Mouse (Mus musculus): ENCODE data around the gene Rgl1. TPM values are rescaled to one million over a fixed set of nuclear protein-coding genes. Genes with fewer than 3 reads are reported as not detected.
A peak's percentile ranks its signal among the peaks of the same experiment; 100 is the strongest.

Gene Rgl1
- total RNA-seq, 1 experiment from 2014 or later = 14.3 TPM

DNA sequence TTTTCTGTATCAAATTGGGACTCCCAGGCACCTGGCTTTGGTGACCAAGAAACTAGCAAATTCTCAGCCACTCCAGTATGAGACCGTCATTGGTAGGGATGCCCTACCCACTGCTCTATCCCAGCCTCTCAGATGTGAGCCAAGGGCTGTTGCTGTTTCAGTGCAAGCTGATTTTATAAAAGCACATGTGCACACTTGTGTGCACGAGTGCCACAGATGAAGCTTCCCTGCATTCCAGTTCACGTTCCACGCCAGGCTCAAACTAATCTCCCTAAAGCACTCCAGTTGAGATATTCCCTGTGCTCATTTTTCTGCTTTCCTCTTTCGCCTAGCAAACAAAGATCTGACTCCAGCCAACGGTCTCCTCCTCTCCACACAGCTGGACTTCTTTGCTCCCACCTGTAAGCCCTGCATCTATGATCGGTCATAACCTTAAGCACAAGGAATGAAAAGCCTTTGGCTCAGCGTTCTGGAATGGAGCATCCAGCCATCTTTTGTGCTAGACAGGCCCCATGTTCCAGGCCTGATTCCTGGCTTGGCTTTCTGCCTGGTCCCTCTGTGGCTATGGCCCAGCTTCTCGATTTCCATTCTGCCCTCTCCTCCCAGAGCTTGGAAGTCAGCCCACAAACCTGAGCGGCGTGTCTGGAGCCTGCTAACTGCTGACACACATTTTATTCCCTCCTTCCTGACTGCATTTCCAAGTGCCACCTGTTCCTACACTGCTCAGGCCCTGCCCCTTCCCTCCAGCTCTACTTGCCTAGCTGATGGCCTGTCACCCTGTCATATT lies 125.8 kb downstream of the Rgl1 start:
- no peak for ATAC-seq (replicated peaks in 1 of 2; ENCODE audit: insufficient read depth in 1 of 2, low FRiP score in 2 of 2, low TSS enrichment in 1 of 2, low read depth in 1 of 2, poor library complexity in 2 of 2, severe bottlenecking in 2 of 2)

DNA sequence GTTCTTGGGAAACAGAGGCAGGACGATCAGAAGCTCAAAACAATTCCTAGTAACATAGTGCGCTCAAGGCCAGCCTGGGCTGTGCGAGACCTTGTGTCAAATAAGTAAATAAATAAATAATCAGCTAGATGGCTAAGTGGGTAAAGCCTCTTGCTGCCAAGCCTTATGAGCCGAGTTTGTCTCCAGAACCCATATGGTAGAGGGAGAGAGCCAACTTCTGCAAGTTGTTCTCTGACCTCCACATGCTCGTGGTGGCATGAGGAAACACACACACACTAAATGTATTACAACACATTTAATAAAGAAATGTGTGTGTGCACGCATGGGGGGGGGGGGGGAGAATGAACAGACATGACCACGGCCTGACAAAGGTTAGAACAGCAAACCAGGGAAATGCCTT lies 126.8 kb downstream of the Rgl1 start:
- no peak for ATAC-seq (replicated peaks in 1 of 2; ENCODE audit: insufficient read depth in 1 of 2, low FRiP score in 2 of 2, low TSS enrichment in 1 of 2, low read depth in 1 of 2, poor library complexity in 2 of 2, severe bottlenecking in 2 of 2)

DNA sequence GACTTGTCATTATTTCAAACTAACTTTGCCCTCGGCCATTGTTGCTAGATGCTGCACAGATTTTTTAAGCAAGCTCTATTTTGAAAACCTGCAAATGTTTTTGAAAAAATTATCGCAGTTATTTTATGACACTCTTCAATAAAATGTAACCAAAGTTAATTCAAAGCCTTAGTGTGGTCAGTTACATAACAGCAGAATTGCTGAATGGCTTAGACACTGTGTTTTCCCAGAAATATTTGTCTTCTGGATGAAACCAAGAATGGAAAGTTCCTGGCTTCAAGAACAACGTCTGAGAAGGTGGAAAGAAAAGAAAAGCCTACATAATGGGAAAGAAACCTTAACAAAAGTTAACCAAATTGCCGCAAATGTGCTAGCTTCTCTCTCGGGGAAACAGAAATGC lies 131.5 kb downstream of the Rgl1 start:
- ATAC-seq (replicated peaks in 1 of 2; ENCODE audit: insufficient read depth in 1 of 2, low FRiP score in 2 of 2, low TSS enrichment in 1 of 2, low read depth in 1 of 2, poor library complexity in 2 of 2, severe bottlenecking in 2 of 2) = no peak

DNA sequence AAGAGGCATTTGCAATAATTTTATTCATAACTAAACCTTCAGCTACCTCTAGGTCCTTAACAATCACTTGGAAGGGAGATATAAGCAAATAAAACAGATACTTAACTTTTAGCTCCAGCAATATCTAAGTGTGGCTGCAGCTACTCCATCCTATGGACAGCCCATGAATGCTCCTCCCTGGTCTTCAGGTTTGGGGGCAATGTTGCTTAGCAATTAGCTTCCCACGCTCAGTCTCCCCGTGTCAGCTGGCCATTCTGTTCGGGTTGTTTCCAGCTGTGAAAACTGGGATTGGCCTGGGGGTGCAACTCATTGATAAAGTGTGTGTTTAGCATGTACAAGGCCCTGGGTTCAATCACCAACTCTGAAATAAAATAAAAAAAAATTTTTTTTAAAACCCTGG lies 136.4 kb downstream of the Rgl1 start:
- ATAC-seq (replicated peaks in 1 of 2; ENCODE audit: insufficient read depth in 1 of 2, low FRiP score in 2 of 2, low TSS enrichment in 1 of 2, low read depth in 1 of 2, poor library complexity in 2 of 2, severe bottlenecking in 2 of 2) = no peak

DNA sequence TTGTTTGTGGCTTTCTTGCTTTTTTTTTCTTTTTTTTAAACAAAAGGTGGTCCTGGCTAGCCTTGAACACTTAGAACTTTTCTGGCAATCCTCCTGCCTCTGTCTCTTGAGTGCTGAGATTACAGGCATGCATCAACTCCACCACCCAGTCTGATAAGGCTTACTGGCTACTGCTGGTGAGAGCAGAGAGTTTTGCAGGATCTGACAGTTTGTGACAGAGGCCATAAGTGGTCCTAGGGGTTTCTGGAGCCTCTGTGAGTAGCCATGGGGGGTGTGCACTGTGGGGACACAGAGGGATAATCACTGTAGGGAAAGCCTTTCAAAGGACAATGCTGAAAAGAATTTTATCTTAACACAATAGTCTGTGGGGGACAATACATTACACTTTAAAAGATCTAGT lies 140.5 kb downstream of the Rgl1 start:
- no peak for ATAC-seq (replicated peaks in 1 of 2; ENCODE audit: insufficient read depth in 1 of 2, low FRiP score in 2 of 2, low TSS enrichment in 1 of 2, low read depth in 1 of 2, poor library complexity in 2 of 2, severe bottlenecking in 2 of 2)

DNA sequence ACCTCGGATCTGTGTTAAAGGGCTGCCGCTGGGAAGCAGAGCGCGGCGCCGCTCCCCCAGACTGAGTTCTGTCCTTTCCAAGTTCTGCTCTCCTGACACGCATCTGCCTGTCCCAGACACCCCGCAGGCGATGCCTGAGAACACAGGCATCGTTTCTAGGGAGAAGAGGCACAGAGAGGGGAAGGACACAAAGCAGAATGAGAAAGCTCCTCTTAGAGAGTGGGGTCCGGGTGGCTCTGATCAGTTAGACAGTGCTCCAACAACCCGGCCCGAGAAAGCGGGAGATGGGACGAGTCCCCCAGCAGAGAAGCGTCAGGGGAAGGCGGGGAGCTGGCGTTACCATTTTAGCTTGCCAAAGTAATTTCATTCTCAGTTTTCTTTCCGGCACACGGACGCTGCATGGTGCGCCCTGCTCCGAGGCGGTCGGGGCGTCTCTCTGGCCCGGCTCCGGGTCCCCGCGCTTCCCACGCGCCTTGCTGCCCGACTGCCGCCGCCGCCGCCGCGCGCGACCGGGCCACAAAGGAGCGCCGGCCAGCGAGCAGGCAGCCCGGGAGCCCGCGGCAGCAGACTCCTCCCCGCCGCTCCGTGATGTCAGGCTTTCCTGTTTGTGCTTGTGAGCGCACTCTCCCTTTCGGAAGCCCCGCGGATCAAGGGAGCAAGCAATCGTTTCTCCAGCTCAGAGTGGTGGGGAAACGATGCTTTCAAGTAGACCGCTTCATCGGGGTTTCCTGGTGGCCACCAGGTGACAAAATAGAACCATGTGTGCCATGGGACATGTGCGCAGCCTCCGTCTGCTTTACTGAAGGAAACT lies 141.3 kb downstream of the Rgl1 start:
- peak; percentile 88 for ATAC-seq (replicated peaks in 1 of 2; ENCODE audit: insufficient read depth in 1 of 2, low FRiP score in 2 of 2, low TSS enrichment in 1 of 2, low read depth in 1 of 2, poor library complexity in 2 of 2, severe bottlenecking in 2 of 2)

DNA sequence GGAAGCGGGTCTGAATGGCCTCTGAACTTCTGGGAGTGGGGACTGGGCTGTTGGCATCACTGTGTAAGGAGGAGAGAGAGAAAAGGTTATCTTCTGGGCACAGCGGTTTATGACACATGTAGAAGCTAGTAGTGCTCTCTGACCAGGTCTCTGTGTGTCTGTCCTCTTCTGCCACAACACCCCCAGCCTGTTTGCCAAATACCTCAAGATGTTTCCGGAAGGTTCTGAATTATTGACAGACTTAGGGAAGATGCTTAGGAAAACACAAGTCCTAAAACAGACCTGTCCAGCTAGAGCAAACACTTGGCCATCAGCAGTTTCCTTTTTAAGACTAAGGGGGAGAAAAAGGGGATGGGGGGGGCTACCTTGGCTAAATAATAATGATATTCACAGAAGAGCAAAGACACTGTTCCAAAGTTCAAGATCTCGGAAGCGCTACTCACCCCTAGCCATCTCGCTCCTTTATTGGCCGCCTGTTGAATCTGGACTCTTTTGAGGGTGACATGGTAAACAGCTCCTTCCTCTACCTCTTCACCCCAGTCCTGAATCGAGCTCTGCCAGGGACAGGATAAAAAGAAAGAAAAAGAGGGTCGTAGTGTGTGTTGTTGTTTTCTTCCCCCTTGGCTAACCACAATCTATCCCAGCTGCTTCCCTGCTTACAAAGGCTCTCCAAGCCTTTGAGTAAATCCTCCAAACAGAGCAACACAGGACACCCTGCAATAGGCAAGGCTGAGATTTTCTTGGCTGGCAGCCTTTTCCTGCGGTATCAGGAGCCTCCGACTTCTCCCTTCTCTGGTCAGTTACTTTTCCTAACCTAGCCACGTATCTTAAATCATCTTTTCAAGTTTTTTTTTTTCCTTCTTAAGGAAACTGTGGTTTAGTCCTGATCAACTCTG lies 142.5 kb downstream of the Rgl1 start:
- ATAC-seq (replicated peaks in 1 of 2; ENCODE audit: insufficient read depth in 1 of 2, low FRiP score in 2 of 2, low TSS enrichment in 1 of 2, low read depth in 1 of 2, poor library complexity in 2 of 2, severe bottlenecking in 2 of 2) = no peak

DNA sequence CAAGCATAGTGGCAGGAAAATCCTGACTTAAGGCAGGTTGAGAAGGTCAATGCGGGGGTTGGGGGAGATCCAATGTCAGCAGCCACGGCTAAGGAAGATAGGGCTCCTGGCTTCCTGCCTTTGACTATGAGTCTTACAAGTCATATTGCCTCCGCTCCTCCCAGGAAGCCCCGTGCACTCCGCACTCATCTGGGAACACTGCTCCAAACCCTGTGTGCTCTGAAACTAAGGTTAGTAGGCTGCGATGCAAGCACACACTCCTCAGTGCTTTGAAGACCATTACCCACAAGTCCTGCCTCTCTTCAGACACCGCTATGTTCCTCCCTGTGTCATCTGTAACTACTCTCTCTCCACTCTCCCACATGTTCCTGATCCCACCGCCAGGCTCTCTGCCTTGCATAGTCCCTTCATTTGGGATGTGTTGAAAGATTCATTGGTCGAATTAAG lies 143.4 kb downstream of the Rgl1 start:
- no peak for ATAC-seq (replicated peaks in 1 of 2; ENCODE audit: insufficient read depth in 1 of 2, low FRiP score in 2 of 2, low TSS enrichment in 1 of 2, low read depth in 1 of 2, poor library complexity in 2 of 2, severe bottlenecking in 2 of 2)

DNA sequence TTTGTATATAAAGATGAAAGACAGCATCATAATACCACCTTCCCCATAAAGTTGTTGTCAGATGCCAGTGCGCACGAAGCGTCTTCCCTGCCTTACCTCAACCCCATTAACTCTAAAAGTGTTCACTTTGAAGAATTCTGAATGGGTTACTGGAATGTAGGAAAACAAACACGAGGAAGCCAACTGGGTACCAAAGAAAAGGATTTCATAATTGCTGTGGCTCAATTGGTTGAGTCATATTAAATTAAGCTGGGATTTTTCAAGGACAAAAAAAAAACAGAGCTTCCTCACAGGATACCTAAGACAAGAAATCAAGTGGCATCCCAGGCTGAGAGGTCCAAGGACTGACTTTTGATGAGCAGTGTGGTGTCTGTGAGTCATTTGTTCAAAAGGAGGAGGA lies 144.5 kb downstream of the Rgl1 start:
- ATAC-seq (replicated peaks in 1 of 2; ENCODE audit: insufficient read depth in 1 of 2, low FRiP score in 2 of 2, low TSS enrichment in 1 of 2, low read depth in 1 of 2, poor library complexity in 2 of 2, severe bottlenecking in 2 of 2) = no peak

DNA sequence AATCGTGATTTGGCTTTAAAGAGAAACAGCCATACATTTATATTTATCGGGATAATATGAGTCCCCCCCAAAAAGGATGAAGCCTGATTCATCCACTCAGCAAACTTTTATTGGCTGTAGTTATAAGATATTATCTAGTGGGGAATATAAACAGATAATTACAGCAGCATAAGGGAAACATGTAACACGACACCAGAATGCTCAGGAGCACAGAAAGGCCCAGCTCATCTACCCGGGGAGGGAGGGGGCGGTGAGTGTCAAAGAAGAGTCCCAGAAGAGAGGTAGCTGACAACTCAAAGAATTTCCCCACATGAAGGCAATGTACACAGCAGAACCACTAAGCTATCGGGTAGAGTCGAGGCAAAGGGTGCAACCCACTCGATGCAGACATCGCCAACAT lies 146.8 kb downstream of the Rgl1 start:
- no peak for ATAC-seq (replicated peaks in 1 of 2; ENCODE audit: insufficient read depth in 1 of 2, low FRiP score in 2 of 2, low TSS enrichment in 1 of 2, low read depth in 1 of 2, poor library complexity in 2 of 2, severe bottlenecking in 2 of 2)

DNA sequence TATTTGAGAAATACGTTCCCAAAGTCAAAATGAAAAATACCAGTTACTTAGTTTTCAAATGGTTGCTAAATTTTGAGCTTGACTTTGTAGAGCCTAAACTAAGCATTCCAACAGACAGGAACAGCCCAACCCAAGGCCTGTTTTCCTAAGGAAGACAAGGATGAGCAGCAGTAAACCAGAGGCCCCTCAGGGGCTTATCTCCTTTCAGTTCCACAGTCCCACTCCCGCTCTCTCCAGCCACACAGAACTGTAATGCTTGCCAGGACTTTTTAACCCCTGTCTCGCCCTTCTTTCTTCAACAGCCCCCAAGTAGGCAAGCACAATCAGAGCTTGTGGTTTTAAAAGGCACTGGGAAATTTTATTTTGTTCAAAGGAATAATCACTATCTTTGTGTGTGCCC lies 147.3 kb downstream of the Rgl1 start:
- ATAC-seq (replicated peaks in 1 of 2; ENCODE audit: insufficient read depth in 1 of 2, low FRiP score in 2 of 2, low TSS enrichment in 1 of 2, low read depth in 1 of 2, poor library complexity in 2 of 2, severe bottlenecking in 2 of 2) = no peak

DNA sequence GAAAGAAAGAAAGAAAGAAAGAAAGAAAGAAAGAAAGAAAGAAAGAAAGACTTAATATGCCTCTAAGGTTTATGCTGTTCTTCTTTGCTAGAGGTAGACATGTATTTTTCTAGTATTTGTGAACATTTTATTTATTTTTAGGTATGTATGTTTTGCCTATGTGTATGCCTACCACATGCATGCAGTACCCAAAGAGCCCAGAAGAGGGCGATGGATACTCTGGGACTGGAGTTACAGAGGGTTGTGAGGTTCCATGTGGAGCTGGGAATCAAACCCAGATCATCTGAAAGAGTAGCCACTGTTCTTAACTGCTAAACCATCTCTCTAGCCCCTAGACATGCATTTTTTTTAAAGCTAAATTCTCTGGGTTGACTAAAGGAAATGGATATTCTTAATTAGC lies 147.8 kb downstream of the Rgl1 start:
- no peak for ATAC-seq (replicated peaks in 1 of 2; ENCODE audit: insufficient read depth in 1 of 2, low FRiP score in 2 of 2, low TSS enrichment in 1 of 2, low read depth in 1 of 2, poor library complexity in 2 of 2, severe bottlenecking in 2 of 2)

DNA sequence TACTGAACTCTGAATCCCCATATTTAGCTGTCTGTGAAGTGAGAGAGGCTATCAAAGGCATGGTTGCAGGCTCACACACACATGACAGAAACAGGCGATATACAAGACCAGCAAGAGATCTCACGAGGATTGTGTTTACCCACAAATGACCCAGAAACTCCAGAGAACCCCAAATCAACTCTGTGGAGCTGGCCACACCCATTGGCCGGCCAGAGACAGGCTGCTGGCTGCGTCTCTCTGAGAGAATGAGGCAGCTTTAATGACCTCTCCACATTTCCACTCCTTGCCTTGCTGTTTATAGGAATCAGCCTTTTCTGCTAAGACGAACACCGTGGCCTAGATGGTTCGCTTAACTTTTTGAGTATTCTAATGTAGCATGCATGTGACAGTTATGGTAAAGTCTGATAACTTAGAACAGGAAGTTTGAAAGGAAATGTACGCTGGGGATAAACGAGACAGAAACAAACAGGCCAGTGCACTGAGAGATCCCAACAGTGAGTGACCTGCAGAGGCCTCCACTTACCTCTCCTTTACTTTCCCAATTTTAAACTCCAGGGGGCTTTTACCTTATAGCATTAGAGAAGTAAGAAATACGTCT lies 148.3 kb downstream of the Rgl1 start:
- ATAC-seq (replicated peaks in 1 of 2; ENCODE audit: insufficient read depth in 1 of 2, low FRiP score in 2 of 2, low TSS enrichment in 1 of 2, low read depth in 1 of 2, poor library complexity in 2 of 2, severe bottlenecking in 2 of 2) = peak; percentile 31 to 58

DNA sequence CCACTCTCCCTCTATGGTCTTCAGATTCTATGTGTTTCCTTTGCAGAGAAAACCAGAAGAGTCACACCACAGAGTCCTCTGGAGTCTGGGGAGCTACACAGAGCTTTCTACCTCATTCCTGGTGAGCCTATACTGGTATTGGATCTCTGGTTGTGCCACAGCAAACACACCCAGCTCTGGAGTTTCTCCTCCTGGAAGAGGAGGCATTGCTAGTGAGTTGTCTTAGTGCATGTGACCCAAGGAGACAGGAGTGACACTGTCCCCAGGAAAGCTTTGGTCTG lies 149.4 kb downstream of the Rgl1 start:
- no peak for ATAC-seq (replicated peaks in 1 of 2; ENCODE audit: insufficient read depth in 1 of 2, low FRiP score in 2 of 2, low TSS enrichment in 1 of 2, low read depth in 1 of 2, poor library complexity in 2 of 2, severe bottlenecking in 2 of 2)

DNA sequence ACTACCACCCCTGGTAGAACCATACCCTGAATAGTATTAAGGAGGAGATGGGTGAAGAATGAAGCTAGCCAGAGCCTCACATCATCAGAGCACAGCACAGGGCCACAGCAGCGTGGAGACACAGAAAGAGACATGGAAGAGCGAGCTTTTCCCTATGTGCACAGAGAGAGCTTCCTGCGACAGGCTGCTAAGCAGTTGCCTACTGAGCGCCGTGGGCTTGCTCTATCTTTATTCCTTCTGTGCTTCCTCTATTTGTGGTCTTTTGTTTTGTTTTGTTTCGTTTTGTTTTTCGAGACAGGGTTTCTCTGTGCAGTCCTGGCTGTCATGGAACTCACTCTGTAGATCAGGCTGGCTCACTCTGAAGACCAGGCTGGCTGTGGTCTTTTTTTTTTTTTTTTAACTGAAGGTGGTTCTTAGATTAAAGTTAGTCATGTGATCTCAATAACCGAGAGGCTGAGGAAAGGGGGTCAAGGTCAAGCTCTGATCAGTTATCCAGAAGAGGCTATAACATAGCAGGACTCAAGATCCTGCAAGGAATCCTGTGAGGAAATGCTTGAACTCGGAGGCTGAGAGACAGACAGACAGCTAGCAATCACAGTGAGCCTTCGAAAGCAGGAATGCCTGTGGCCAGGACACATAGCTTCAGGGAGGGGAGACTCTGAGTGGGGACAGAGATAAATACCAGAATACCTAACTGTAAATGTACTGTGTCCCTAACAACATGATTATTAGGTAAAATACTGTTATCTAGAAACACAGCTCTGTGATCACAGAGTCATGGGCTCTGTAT lies 150.0 kb downstream of the Rgl1 start:
- peak; percentile 13 to 33; a peak in 1 of 4 replicates for ATAC-seq (replicated peaks in 1 of 2; ENCODE audit: insufficient read depth in 1 of 2, low FRiP score in 2 of 2, low TSS enrichment in 1 of 2, low read depth in 1 of 2, poor library complexity in 2 of 2, severe bottlenecking in 2 of 2)

DNA sequence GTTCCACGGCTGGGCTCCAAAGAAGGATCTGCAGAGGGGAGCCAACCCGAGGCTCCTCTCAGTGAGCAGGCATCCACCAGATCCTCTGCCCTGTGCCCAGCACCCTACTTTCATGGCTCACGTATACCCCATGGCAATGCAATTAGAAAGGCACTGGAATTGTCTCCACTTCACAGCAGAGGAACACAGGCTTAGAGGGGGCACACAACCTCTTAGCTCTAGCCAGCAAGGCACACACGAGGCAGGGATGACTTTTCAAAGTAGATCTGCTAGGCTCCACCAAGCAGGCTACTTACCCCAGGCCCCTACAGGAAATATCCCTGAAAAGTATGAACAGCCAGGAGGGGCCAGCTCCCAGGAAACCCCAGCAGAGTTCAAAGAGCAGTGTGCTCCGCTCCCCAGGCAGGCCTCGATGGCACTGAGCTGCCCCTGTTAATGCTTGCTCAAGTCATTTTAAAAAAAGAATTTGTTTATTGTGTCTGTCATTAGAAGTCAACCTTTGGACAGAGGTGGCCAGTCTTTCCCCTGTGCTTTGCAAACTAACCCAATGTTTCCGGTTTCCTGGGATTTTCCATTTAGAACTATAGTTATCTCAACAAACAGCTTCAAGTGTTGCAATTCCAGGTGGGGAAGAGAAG lies 151.3 kb downstream of the Rgl1 start:
- no peak for ATAC-seq (replicated peaks in 1 of 2; ENCODE audit: insufficient read depth in 1 of 2, low FRiP score in 2 of 2, low TSS enrichment in 1 of 2, low read depth in 1 of 2, poor library complexity in 2 of 2, severe bottlenecking in 2 of 2)

Measured in hematopoietic stem cell, adult 5-6 weeks (primary cell).